ENCODE assay signal across 19 mouse cellular contexts in the genomic region with DNA sequence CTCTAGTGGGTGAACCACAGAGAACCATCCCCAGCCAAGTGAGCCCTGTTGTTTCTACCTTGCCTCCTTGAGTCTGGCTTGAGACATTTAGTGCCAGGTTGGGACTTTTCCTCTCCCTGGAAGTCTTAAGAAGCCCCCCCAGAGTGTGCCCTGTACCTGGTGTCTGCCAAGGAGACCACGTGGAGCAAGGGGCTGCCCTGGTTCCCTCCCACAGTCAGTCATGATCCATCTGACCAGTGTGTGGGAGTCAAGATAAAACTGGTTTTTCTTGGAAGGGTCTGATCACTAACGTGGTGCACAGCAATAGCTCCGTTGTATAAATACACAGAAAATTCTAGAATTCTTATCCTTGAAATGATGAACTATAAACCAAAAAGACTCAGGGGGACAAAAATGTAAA. TPM values are rescaled to one million over a fixed set of nuclear protein-coding genes. Genes with fewer than 3 reads are reported as not detected.
DNase-seq lines count a peak whose midpoint lies in the region; ATAC-seq and TF ChIP-seq lines count a peak whose summit lies in the region.
"Had no signal": no experiment of that assay in that cellular context is flagged by ENCODE, and none has a peak within 500 bp of the region (broad histone marks: within the 10 kb centered on the region; RNA-seq: fewer than 3 reads in every experiment).

No protein-coding gene starts in this region.

- WGBS in heart, embryonic 11.5 days (ENCODE audit: insufficient replicate concordance), result 37% methylated on average over 3 of the region's 3 CpGs
- 61% methylated on average over 3 of the region's 3 CpGs for WGBS in midbrain, embryonic 13.5 days
- WGBS in midbrain, postnatal 0 days, result 53% methylated on average over 3 of the region's 3 CpGs
- WGBS in liver, embryonic 15.5 days (ENCODE audit: insufficient replicate concordance), result 5% methylated on average over 3 of the region's 3 CpGs

- intact Hi-C loops in heart, postnatal 14 days (cut with DNase I), result no loop called here
- intact Hi-C loops in left cerebral cortex, postnatal 36 days (cut with DNase I), result no loop called here

- H3K27me3 ChIP-seq in heart, embryonic 11.5 days (ENCODE audit: control insufficient read depth, insufficient read depth, low read length), result peaks cover 36% of the 10 kb centered on the region
- H3K27me3 ChIP-seq in midbrain, embryonic 13.5 days, result peaks cover 22% of the 10 kb centered on the region
- 0 out of 2 replicates have a peak, but pooled peaks cover 3% of the 10 kb centered on the region for H3K27me3 ChIP-seq in midbrain, postnatal 0 days (ENCODE audit: insufficient read depth, low read length)
- peaks cover 41% of the 10 kb centered on the region for H3K27me3 ChIP-seq in liver, embryonic 15.5 days
- H3K27me3 ChIP-seq: midbrain, embryonic 15.5 days had no signal

- 0 out of 2 replicates have a peak overlapping the region, but pooled peaks have one; percentile 29 for H3K27ac ChIP-seq in heart, embryonic 11.5 days (ENCODE audit: low read depth, low read length)
- H3K27ac ChIP-seq in midbrain, embryonic 13.5 days, result no peak overlapping the region
- H3K27ac ChIP-seq in midbrain, postnatal 0 days (ENCODE audit: low read depth, low read length), result no peak overlapping the region
- H3K27ac ChIP-seq in liver, embryonic 15.5 days (replicated peaks), result 0 out of 2 replicates have a peak overlapping the region, but pooled peaks have one; percentile 22
- H3K27ac ChIP-seq: embryonic facial prominence, embryonic 13.5 days; hindbrain, postnatal 0 days; limb, embryonic 15.5 days; midbrain, embryonic 15.5 days had no signal

- TF ChIP-seq CTCF in midbrain, postnatal 0 days (IDR thresholded peaks at IDR 0.05), result no peak

- no peak overlapping the region for H3K9ac ChIP-seq in heart, embryonic 11.5 days (ENCODE audit: low read depth, low read length)
- no peak overlapping the region for H3K9ac ChIP-seq in midbrain, embryonic 13.5 days (replicated peaks)
- no peak overlapping the region for H3K9ac ChIP-seq in midbrain, postnatal 0 days (replicated peaks; ENCODE audit: low read length, poor library complexity, severe bottlenecking)
- no peak overlapping the region for H3K9ac ChIP-seq in liver, embryonic 15.5 days
- H3K9ac ChIP-seq: embryonic facial prominence, embryonic 13.5 days; limb, embryonic 15.5 days; midbrain, embryonic 15.5 days had no signal

- no peak for DNase-seq in heart, postnatal 14 days
- DNase-seq in midbrain, postnatal 0 days (ENCODE audit: low spot score), result no peak
- DNase-seq in left cerebral cortex, postnatal 36 days (ENCODE audit: low spot score in 2 of 2), result no peak
- no peak for DNase-seq in right cerebral cortex, postnatal 14 days
- DNase-seq in frontal cortex, adult 2 months (ENCODE audit: extremely low spot score in 1 of 2, low spot score in 1 of 2), result no peak
- DNase-seq: adrenal gland, postnatal 14 days; cerebellum, adult 2 months; gastrocnemius, postnatal 14 days; heart, postnatal 36 days; thymus, postnatal 25 days had no signal

- no peak for ATAC-seq in heart, embryonic 11.5 days (replicated peaks; ENCODE audit: insufficient number of reproducible peaks, low FRiP score, low TSS enrichment)
- peak; percentile 31; the same call in 1 of the 2 replicates for ATAC-seq in midbrain, embryonic 13.5 days
- no peak for ATAC-seq in midbrain, postnatal 0 days (ENCODE audit: low FRiP score)
- peak; percentile 55; the same call in 1 of the 2 replicates for ATAC-seq in liver, embryonic 15.5 days (ENCODE audit: insufficient read depth)
- ATAC-seq: hindbrain, postnatal 0 days; midbrain, embryonic 15.5 days had no signal

- H3K4me2 ChIP-seq in heart, embryonic 11.5 days, result no peak overlapping the region
- no peak overlapping the region for H3K4me2 ChIP-seq in midbrain, embryonic 13.5 days (replicated peaks)
- H3K4me2 ChIP-seq in midbrain, postnatal 0 days (ENCODE audit: low read depth, low read length, poor library complexity, severe bottlenecking), result no peak overlapping the region
- no peak overlapping the region for H3K4me2 ChIP-seq in liver, embryonic 15.5 days
- H3K4me2 ChIP-seq: embryonic facial prominence, embryonic 13.5 days; limb, embryonic 15.5 days; midbrain, embryonic 15.5 days had no signal

- H3K4me3 ChIP-seq in heart, embryonic 11.5 days (ENCODE audit: low read depth, low read length), result no peak overlapping the region
- H3K4me3 ChIP-seq in midbrain, embryonic 13.5 days (replicated peaks), result no peak overlapping the region
- no peak overlapping the region for H3K4me3 ChIP-seq in midbrain, postnatal 0 days (ENCODE audit: low read depth, low read length)
- no peak overlapping the region for H3K4me3 ChIP-seq in liver, embryonic 15.5 days (replicated peaks)
- H3K4me3 ChIP-seq: embryonic facial prominence, embryonic 13.5 days; limb, embryonic 15.5 days; midbrain, embryonic 15.5 days had no signal

- no peaks in the 10 kb centered on the region for H3K36me3 ChIP-seq in heart, embryonic 11.5 days (ENCODE audit: control insufficient read depth, insufficient read depth, low read length)
- H3K36me3 ChIP-seq in midbrain, embryonic 13.5 days, result no peaks in the 10 kb centered on the region
- no peaks in the 10 kb centered on the region for H3K36me3 ChIP-seq in midbrain, postnatal 0 days (ENCODE audit: insufficient read depth, low read length)
- H3K36me3 ChIP-seq in liver, embryonic 15.5 days (replicated peaks), result no peaks in the 10 kb centered on the region
- H3K36me3 ChIP-seq: embryonic facial prominence, embryonic 13.5 days; limb, embryonic 15.5 days; midbrain, embryonic 15.5 days had no signal

- H3K9me3 ChIP-seq in heart, embryonic 11.5 days (replicated peaks; ENCODE audit: control insufficient read depth, low read length), result no peaks in the 10 kb centered on the region
- no peaks in the 10 kb centered on the region for H3K9me3 ChIP-seq in midbrain, embryonic 13.5 days
- H3K9me3 ChIP-seq in midbrain, postnatal 0 days (ENCODE audit: low read length), result no peaks in the 10 kb centered on the region
- H3K9me3 ChIP-seq in liver, embryonic 15.5 days (replicated peaks), result no peaks in the 10 kb centered on the region
- H3K9me3 ChIP-seq: embryonic facial prominence, embryonic 13.5 days; limb, embryonic 15.5 days; midbrain, embryonic 15.5 days had no signal

- peaks cover 16% of the 10 kb centered on the region for H3K4me1 ChIP-seq in heart, embryonic 11.5 days (ENCODE audit: control insufficient read depth, insufficient read depth, low read length)
- H3K4me1 ChIP-seq in midbrain, embryonic 13.5 days (replicated peaks), result peaks cover 33% of the 10 kb centered on the region
- H3K4me1 ChIP-seq in midbrain, postnatal 0 days (ENCODE audit: insufficient read depth, low read length), result no peaks in the 10 kb centered on the region; the same call in 1 of the 2 replicates
- peaks cover 40% of the 10 kb centered on the region for H3K4me1 ChIP-seq in liver, embryonic 15.5 days (replicated peaks)

RNA-seq across cellular contexts. Expression of a gene that starts 12.0 kb away (rescaled TPM):
- 14.3 TPM in 2 replicates for polyA plus RNA-seq in heart, embryonic 11.5 days (2014; fragmentation: Nextera tagmentation; extraction: Ambion mirVana)
- total RNA-seq in heart, postnatal 14 days (2021), result 10 to 100 TPM; 18.8 to 22.6 TPM
- 13.0 and 15.1 TPM in 2 replicates for polyA plus RNA-seq in midbrain, embryonic 13.5 days (2015; fragmentation: Nextera tagmentation; extraction: Ambion mirVana)
- 11.6 and 13.5 TPM in 2 replicates for total RNA-seq in midbrain, postnatal 0 days (2014; rRNA removed)
- 5.8 and 7.5 TPM in 2 replicates for polyA plus RNA-seq in midbrain, postnatal 0 days (2015; fragmentation: Nextera tagmentation; extraction: Ambion mirVana)
- 1.4 and 1.5 TPM in 2 replicates for polyA plus RNA-seq in liver, embryonic 15.5 days (2015; fragmentation: Nextera tagmentation; extraction: Ambion mirVana)
- total RNA-seq in left cerebral cortex, postnatal 36 days (2021), result 1 to 10 TPM; 2.9 to 3.3 TPM
- 5.3 and 8.9 TPM in 2 replicates for polyA plus RNA-seq in frontal cortex, adult 2 months (2012; rRNA removed)
- total RNA-seq: CH12.LX; common myeloid progenitor, adult 5-6 weeks had no signal

Comparison
In these comparisons a context has a peak if more than half of its experiments do, and no peak if none do; other contexts are left out.
1. ATAC-seq: peak in midbrain, embryonic 13.5 days (single experiment) and liver, embryonic 15.5 days (single experiment); none in heart, embryonic 11.5 days (single experiment) and midbrain, postnatal 0 days (single experiment).
2. H3K27ac ChIP-seq: peak in heart, embryonic 11.5 days (single experiment) and liver, embryonic 15.5 days (single experiment); none in midbrain, embryonic 13.5 days (single experiment) and midbrain, postnatal 0 days (single experiment).